Mouse (Mus musculus): ENCODE data around the gene Scyl2.

- TF ChIP-seq CTCF (IDR thresholded peaks at IDR 0.05; ENCODE audit: low read depth) (no peak), EP300 (IDR thresholded peaks at IDR 0.05; ENCODE audit: low read depth) (no peak)
These were observed 34.2 kb upstream of the Scyl2 start for GRCm38 (mm10) chr10:89720252-89720651.
